Mouse (Mus musculus) intestine, postnatal 0 days (tissue): ENCODE data around the gene Plce1. TPM values are rescaled to one million over a fixed set of nuclear protein-coding genes. Genes with fewer than 3 reads are reported as not detected.
"Not testable (repeated sequence)": the region's sequence is repeated elsewhere in the genome, so short reads cannot be mapped to it uniquely, and the experiment has no call there.

Experiments
- ATAC-seq: fragments of 200-750 bp; cut with Nextera tagmentation; 2 replicates; pipeline ENCODE4 v1.8.0; 2017; ENCODE audit warnings: mild to moderate bottlenecking, moderate TSS enrichment, moderate library complexity
- H3K27ac ChIP-seq: fragments of 300-500 bp; sonication (generic); 2 replicates; pipeline ENCODE4 v1.5.1; 2014; ENCODE audit warnings: mild to moderate bottlenecking, low read depth, low read length, moderate library complexity
- H3K27me3 ChIP-seq: fragments of 300-500 bp; sonication (generic); replicated peaks from 2 replicates; pipeline ENCODE4 v1.6.1; 2014; ENCODE audit warnings: low read length, mixed read lengths; ENCODE audit not compliant: control insufficient read depth, insufficient read depth
- H3K36me3 ChIP-seq: fragments of 300-500 bp; sonication (generic); 2 replicates; pipeline ENCODE4 v1.6.1; 2014; ENCODE audit warnings: mild to moderate bottlenecking, moderate library complexity; ENCODE audit not compliant: control insufficient read depth, insufficient read depth
- H3K4me1 ChIP-seq: fragments of 300-500 bp; sonication (generic); replicated peaks from 2 replicates; pipeline ENCODE4 v1.6.1; 2014; ENCODE audit warnings: antibody characterized with exemption, low read length, mixed read lengths; ENCODE audit not compliant: control insufficient read depth, insufficient read depth
- H3K4me2 ChIP-seq: fragments of 300-500 bp; sonication (generic); replicated peaks from 2 replicates; pipeline ENCODE4 v1.6.1; 2014; ENCODE audit warnings: low read depth, mild to moderate bottlenecking, moderate library complexity
- H3K4me3 ChIP-seq: fragments of 300-500 bp; sonication (generic); 2 replicates; pipeline ENCODE4 v1.5.1; 2014; ENCODE audit warnings: low read depth, low read length
- H3K9ac ChIP-seq: fragments of 300-500 bp; sonication (generic); 2 replicates; pipeline ENCODE4 v1.6.1; 2014; ENCODE audit warnings: mild to moderate bottlenecking, low read depth, low read length
- H3K9me3 ChIP-seq: fragments of 300-500 bp; sonication (generic); 2 replicates; pipeline ENCODE4 v1.6.1; 2016; ENCODE audit warnings: mixed run types; ENCODE audit not compliant: control insufficient read depth
- CTCF ChIP-seq: sonication (generic); IDR thresholded peaks from 2 replicates; pipeline ENCODE4 v1.5.1; 2016; ENCODE audit warnings: low read depth, mild to moderate bottlenecking, control low read depth, antibody characterized with exemption, moderate library complexity
- whole genome bisulfite sequencing: fragments of 180-500 bp; shearing (Covaris S2); extraction: QIAGEN DNeasy Blood & Tissue Kit; methylation state at CpG from one replicate; pipeline ENCODE4 v1.1.7; 2014; 5-methylcytosine and 5-hydroxymethylcytosine counted together
- polyA plus RNA-seq: library from polyadenylated mRNA; unstranded; fragments of >200 nt; fragmentation: Nextera tagmentation; extraction: Ambion mirVana; gene quantifications from 2 replicates; pipeline ENCODE4 v1.2.1, GENCODE M21; 2015

The Plce1 gene
- polyA plus RNA-seq, 1 experiment from 2014 or later = 2.9 TPM

- Histone ChIP-seq H3K4me3 (no peak overlapping the region), H3K36me3 (no peaks in the 10 kb centered on the region)
- 68% methylated on average over 3 of the region's 3 CpGs for WGBS
Observed at GRCm38 (mm10) chr19:38539338-38539737, 58.4 kb downstream of the Plce1 start.

GRCm38 (mm10) chr19:38540549-38540948 is 59.6 kb downstream of the Plce1 start:
- Histone ChIP-seq H3K9me3 (no peaks in the 10 kb centered on the region), H3K9ac (no peak overlapping the region), H3K36me3 (no peaks in the 10 kb centered on the region), H3K4me1 (no peaks in the 10 kb centered on the region), H3K4me3 (no peak overlapping the region), H3K27me3 (no peaks in the 10 kb centered on the region), H3K4me2 (no peak overlapping the region), H3K27ac (no peak overlapping the region)
- no peak for ATAC-seq
- no peak for TF ChIP-seq CTCF
- 66% methylated on average over 3 of the region's 3 CpGs for WGBS

More at GRCm38 (mm10) chr19:38539338-38539737, 58.4 kb downstream of the Plce1 start:
- no peaks in the 10 kb centered on the region for H3K4me1 ChIP-seq
- no peaks in the 10 kb centered on the region for H3K9me3 ChIP-seq
- no peak overlapping the region for H3K4me2 ChIP-seq
- no peak for TF ChIP-seq CTCF
- no peak for ATAC-seq
- H3K27me3 ChIP-seq = no peaks in the 10 kb centered on the region
- no peak overlapping the region for H3K27ac ChIP-seq
- H3K9ac ChIP-seq = no peak overlapping the region

GRCm38 (mm10) chr19:38549487-38550058 is 68.7 kb downstream of the Plce1 start:
- no peak for ATAC-seq
- H3K9me3 ChIP-seq = no peaks in the 10 kb centered on the region
- no peak overlapping the region for H3K9ac ChIP-seq
- H3K27ac ChIP-seq = no peak overlapping the region
- 89% methylated on average over 8 of the region's 8 CpGs for WGBS
- H3K36me3 ChIP-seq = no peaks in the 10 kb centered on the region
- H3K4me2 ChIP-seq = no peak overlapping the region
- TF ChIP-seq CTCF = no peak
- no peaks in the 10 kb centered on the region for H3K4me1 ChIP-seq
- H3K4me3 ChIP-seq = no peak overlapping the region
- H3K27me3 ChIP-seq = no peaks in the 10 kb centered on the region

GRCm38 (mm10) chr19:38553551-38553950 is 72.6 kb downstream of the Plce1 start:
- Histone ChIP-seq H3K36me3 (no peaks in the 10 kb centered on the region), H3K9me3 (no peaks in the 10 kb centered on the region), H3K9ac (no peak overlapping the region), H3K27ac (no peak overlapping the region), H3K27me3 (no peaks in the 10 kb centered on the region), H3K4me3 (no peak overlapping the region), H3K4me2 (no peak overlapping the region), H3K4me1 (0 out of 2 replicates have a peak, but pooled peaks cover 2% of the 10 kb centered on the region)
- no peak for ATAC-seq
- 77% methylated on average over 2 of the region's 2 CpGs for WGBS
- TF ChIP-seq CTCF = no peak

GRCm38 (mm10) chr19:38555399-38555798 is 74.5 kb downstream of the Plce1 start:
- Histone ChIP-seq H3K4me2 (no peak overlapping the region), H3K27me3 (no peaks in the 10 kb centered on the region), H3K4me3 (no peak overlapping the region), H3K9me3 (no peaks in the 10 kb centered on the region), H3K4me1 (0 out of 2 replicates have a peak, but pooled peaks cover 2% of the 10 kb centered on the region), H3K27ac (no peak overlapping the region), H3K36me3 (no peaks in the 10 kb centered on the region), H3K9ac (no peak overlapping the region)
- no peak for TF ChIP-seq CTCF
- WGBS = 64% methylated on average over 3 of the region's 3 CpGs
- no peak for ATAC-seq

- Histone ChIP-seq H3K27ac (no peak overlapping the region), H3K9me3 (no peaks in the 10 kb centered on the region), H3K27me3 (no peaks in the 10 kb centered on the region), H3K36me3 (no peaks in the 10 kb centered on the region), H3K9ac (no peak overlapping the region), H3K4me2 (no peak overlapping the region), H3K4me1 (0 out of 2 replicates have a peak, but pooled peaks cover 2% of the 10 kb centered on the region), H3K4me3 (no peak overlapping the region)
- no peak for TF ChIP-seq CTCF
- no peak for ATAC-seq
- 56% methylated on average over 1 of the region's 1 CpGs for WGBS
Observed at GRCm38 (mm10) chr19:38558816-38559215, 77.9 kb downstream of the Plce1 start.

GRCm38 (mm10) chr19:38561887-38562286 is 81.0 kb downstream of the Plce1 start:
- H3K36me3 ChIP-seq, H3K4me3 ChIP-seq, H3K4me2 ChIP-seq, ATAC-seq, H3K9me3 ChIP-seq, H3K27ac ChIP-seq, H3K9ac ChIP-seq, H3K4me1 ChIP-seq, H3K27me3 ChIP-seq: not testable (repeated sequence)
- 85% methylated on average over 1 of the region's 1 CpGs for WGBS
- peak; percentile 45 for TF ChIP-seq CTCF
